Mouse (Mus musculus) CD4-positive helper T cell, adult 2 months (primary cell): Measurements from ENCODE around the gene Gata1.
A peak's percentile ranks its signal among the peaks of the same experiment; 100 is the strongest.
"Not testable (repeated sequence)": the region's sequence is repeated elsewhere in the genome, so short reads cannot be mapped to it uniquely, and the experiment has no call there.

Source experiments
- DNase-seq: peaks from one replicate; pipeline ENCODE4 v3.0.0-alpha.2; 2012; ENCODE audit warnings: low read depth, missing footprints, low spot score

The Gata1 gene

GRCm38 (mm10) chrX:7966161-7966560 lies 11.7 kb downstream of the Gata1 start:
- DNase-seq: no peak

GRCm38 (mm10) chrX:7963829-7964626 lies 13.8 kb downstream of the Gata1 start:
- DNase-seq: peak; percentile 53

- DNase-seq: no peak
Observed at GRCm38 (mm10) chrX:7958868-7959267, 19.0 kb downstream of the Gata1 start.

- no peak for DNase-seq
Observed at GRCm38 (mm10) chrX:7950091-7950490, 27.8 kb downstream of the Gata1 start.

- peak; percentile 94 for DNase-seq
Observed at GRCm38 (mm10) chrX:7947900-7948492, 29.9 kb downstream of the Gata1 start.

- DNase-seq: no peak
Observed at GRCm38 (mm10) chrX:7947108-7947899, 30.6 kb downstream of the Gata1 start, which contains the start of gene Hdac6. Gene Hdac6 (minus strand): TSS chrX:7947889.

GRCm38 (mm10) chrX:7945618-7946017 lies 32.3 kb downstream of the Gata1 start:
- no peak for DNase-seq

GRCm38 (mm10) chrX:7937667-7938066 lies 40.2 kb downstream of the Gata1 start:
- no peak for DNase-seq

- no peak for DNase-seq
Observed at GRCm38 (mm10) chrX:7936874-7937273, 41.0 kb downstream of the Gata1 start.

- DNase-seq: no peak
Observed at GRCm38 (mm10) chrX:7928270-7928790, 49.5 kb downstream of the Gata1 start, which contains the start of gene Eras. Gene Eras (minus strand): TSS chrX:7928607.

- DNase-seq: no peak
Observed at GRCm38 (mm10) chrX:7927116-7927515, 50.8 kb downstream of the Gata1 start.

GRCm38 (mm10) chrX:7926266-7926665 lies 51.6 kb downstream of the Gata1 start:
- no peak for DNase-seq

- DNase-seq: no peak
Observed at GRCm38 (mm10) chrX:7922032-7922431, 55.8 kb downstream of the Gata1 start.

GRCm38 (mm10) chrX:7919601-7920383 lies 58.1 kb downstream of the Gata1 start, which contains the start of gene Pcsk1n:
Gene Pcsk1n (plus strand): TSS chrX:7919822.
- no peak for DNase-seq

GRCm38 (mm10) chrX:7917960-7918359 lies 59.9 kb downstream of the Gata1 start:
- DNase-seq: not testable (repeated sequence)

GRCm38 (mm10) chrX:7915669-7916068 lies 62.2 kb downstream of the Gata1 start:
- DNase-seq: peak; percentile 8

- no peak for DNase-seq
Observed at GRCm38 (mm10) chrX:7910473-7910872, 67.4 kb downstream of the Gata1 start.
